Mouse (Mus musculus) megakaryocyte, embryonic 14.5 days (primary cell): ENCODE results near the gene Stat5b.

Experiments
- FLI1 ChIP-seq: IDR thresholded peaks from 2 replicates; pipeline ENCODE4 v1.6.1; 2012; ENCODE audit warnings: low read length, inconsistent platforms, mixed read lengths
- GATA1 ChIP-seq: IDR thresholded peaks from 3 replicates; pipeline ENCODE4 v1.6.1; 2012; ENCODE audit warnings: mixed read lengths, low read length, inconsistent platforms, borderline replicate concordance

GRCm38 (mm10) chr11:100738749-100739148 lies 111.8 kb downstream of the Stat5b start:
- TF ChIP-seq GATA1: no peak
- TF ChIP-seq FLI1: no peak
